Mouse (Mus musculus) embryo, embryonic 11 days (tissue): ENCODE data around the gene Manbal.

Experiments used
- DNase-seq: peaks from one replicate; pipeline ENCODE4 v3.0.0-alpha.2; 2015

The Manbal gene

GRCm38 (mm10) chr2:157441363-157441762, 74.0 kb downstream of the Manbal start:
- no peak for DNase-seq
